Mouse (Mus musculus) lung, postnatal 0 days (tissue): ENCODE measurements around the gene Ola1. TPM values are rescaled to one million over a fixed set of nuclear protein-coding genes. Genes with fewer than 3 reads are reported as not detected.

ENCODE experiments used
- ATAC-seq: fragments of 200-750 bp; cut with Nextera tagmentation; 2 replicates; pipeline ENCODE4 v1.8.0; 2017; ENCODE audit warnings: moderate library complexity
- DNase-seq: peaks from one replicate; pipeline ENCODE4 v3.0.0-alpha.2; 2016; ENCODE audit warnings: low spot score
- H3K27ac ChIP-seq: fragments of 300-500 bp; sonication (generic); 2 replicates; pipeline ENCODE4 v1.5.1; 2014; ENCODE audit warnings: antibody characterized with exemption, mild to moderate bottlenecking, low read length, mixed read lengths
- H3K27me3 ChIP-seq: fragments of 300-500 bp; sonication (generic); replicated peaks from 2 replicates; pipeline ENCODE4 v1.6.1; 2014; ENCODE audit warnings: low read length, mixed read lengths; ENCODE audit not compliant: insufficient read depth
- H3K36me3 ChIP-seq: fragments of 300-500 bp; sonication (generic); 2 replicates; pipeline ENCODE4 v1.6.1; 2014; ENCODE audit warnings: low read length, mixed read lengths; ENCODE audit not compliant: insufficient read depth
- H3K4me1 ChIP-seq: fragments of 300-500 bp; sonication (generic); 2 replicates; pipeline ENCODE4 v1.6.1; 2014; ENCODE audit warnings: antibody characterized with exemption, low read depth, low read length, mixed read lengths; ENCODE audit not compliant: insufficient read depth
- H3K4me2 ChIP-seq: fragments of 300-500 bp; sonication (generic); replicated peaks from 2 replicates; pipeline ENCODE4 v1.6.1; 2014; ENCODE audit warnings: low read depth, mild to moderate bottlenecking, low read length, moderate library complexity, mixed read lengths
- H3K4me3 ChIP-seq: fragments of 300-500 bp; sonication (generic); 2 replicates; pipeline ENCODE4 v1.5.1; 2014; ENCODE audit warnings: low read depth, low read length
- H3K9ac ChIP-seq: fragments of 300-500 bp; sonication (generic); replicated peaks from 2 replicates; pipeline ENCODE4 v1.6.1; 2014; ENCODE audit warnings: low read depth, mild to moderate bottlenecking
- H3K9me3 ChIP-seq: fragments of 300-500 bp; sonication (generic); 2 replicates; pipeline ENCODE4 v1.6.1; 2016; ENCODE audit warnings: low read length, mixed read lengths
- CTCF ChIP-seq: IDR thresholded peaks from 2 replicates; pipeline ENCODE4 v1.5.1; 2016; ENCODE audit warnings: antibody characterized with exemption, mild to moderate bottlenecking
- EP300 ChIP-seq: IDR thresholded peaks from 2 replicates; pipeline ENCODE4 v1.6.1; 2016; ENCODE audit warnings: antibody characterized with exemption, mild to moderate bottlenecking, control low read depth
- WGBS: fragments of 180-500 bp; shearing (Covaris S2); extraction: QIAGEN DNeasy Blood & Tissue Kit; methylation state at CpG from one replicate; pipeline ENCODE4 v1.1.7; 2014; 5-methylcytosine and 5-hydroxymethylcytosine counted together
- polyA plus RNA-seq: library from polyadenylated mRNA; unstranded; fragments of >200 nt; fragmentation: Nextera tagmentation; extraction: Ambion mirVana; gene quantifications from 2 replicates; pipeline ENCODE4 v1.2.1, GENCODE M21; 2015

The Ola1 gene
- polyA plus RNA-seq, 1 experiment from 2014 or later: 30.6 TPM

- Histone ChIP-seq H3K27me3 (no peaks in the 10 kb centered on the region), H3K27ac (peak overlapping the region; percentile 54), H3K36me3 (no peaks in the 10 kb centered on the region), H3K9me3 (no peaks in the 10 kb centered on the region), H3K9ac (no peak overlapping the region), H3K4me2 (peak overlapping the region; percentile 37), H3K4me3 (no peak overlapping the region), H3K4me1 (no peaks in the 10 kb centered on the region)
- TF ChIP-seq EP300: peak; percentile 41; the same call in 1 of the 2 replicates
- TF ChIP-seq CTCF: no peak
- peak; percentile 87 for ATAC-seq
- WGBS: 49% methylated on average over 17 of the region's 17 CpGs
- DNase-seq: peak; percentile 89
Measured at GRCm38 (mm10) chr2:73056090-73056956, 162.4 kb downstream of the Ola1 start.

- DNase-seq (peak; percentile 64), ATAC-seq (no peak)
- Histone ChIP-seq H3K4me3 (no peak overlapping the region), H3K9me3 (no peaks in the 10 kb centered on the region), H3K27me3 (no peaks in the 10 kb centered on the region), H3K9ac (no peak overlapping the region), H3K4me1 (no peaks in the 10 kb centered on the region), H3K36me3 (no peaks in the 10 kb centered on the region), H3K27ac (no peak overlapping the region), H3K4me2 (no peak overlapping the region)
- no peak for TF ChIP-seq CTCF
- no peak for TF ChIP-seq EP300
- WGBS: 74% methylated on average over 9 of the region's 9 CpGs
Measured at GRCm38 (mm10) chr2:73053791-73054490, 164.8 kb downstream of the Ola1 start.

GRCm38 (mm10) chr2:73050401-73050800 is 168.3 kb downstream of the Ola1 start:
- no peak overlapping the region for H3K4me3 ChIP-seq
- no peak for ATAC-seq
- no peak for DNase-seq
- H3K27me3 ChIP-seq: no peaks in the 10 kb centered on the region
- H3K27ac ChIP-seq: no peak overlapping the region
- H3K4me2 ChIP-seq: no peak overlapping the region
- no peaks in the 10 kb centered on the region for H3K36me3 ChIP-seq
- 74% methylated on average over 8 of the region's 8 CpGs for WGBS
- H3K9me3 ChIP-seq: no peaks in the 10 kb centered on the region
- TF ChIP-seq EP300 (no peak), CTCF (no peak)
- H3K4me1 ChIP-seq: no peaks in the 10 kb centered on the region; the same call in 1 of the 2 replicates
- no peak overlapping the region for H3K9ac ChIP-seq

GRCm38 (mm10) chr2:73049977-73050376 is 168.7 kb downstream of the Ola1 start:
- H3K27ac ChIP-seq: no peak overlapping the region
- H3K4me3 ChIP-seq: no peak overlapping the region
- H3K4me2 ChIP-seq: no peak overlapping the region
- H3K36me3 ChIP-seq: no peaks in the 10 kb centered on the region
- TF ChIP-seq CTCF (no peak), EP300 (no peak)
- no peak for ATAC-seq
- no peaks in the 10 kb centered on the region for H3K27me3 ChIP-seq
- WGBS: 66% methylated on average over 4 of the region's 4 CpGs
- H3K9ac ChIP-seq: no peak overlapping the region
- H3K4me1 ChIP-seq: no peaks in the 10 kb centered on the region; the same call in 1 of the 2 replicates
- no peaks in the 10 kb centered on the region for H3K9me3 ChIP-seq
- no peak for DNase-seq

GRCm38 (mm10) chr2:73049001-73049684 is 169.6 kb downstream of the Ola1 start:
- DNase-seq (peak; percentile 84), ATAC-seq (peak; percentile 70)
- TF ChIP-seq CTCF (no peak), EP300 (peak; percentile 15; the same call in 1 of the 2 replicates)
- Histone ChIP-seq H3K27me3 (no peaks in the 10 kb centered on the region), H3K4me1 (no peaks in the 10 kb centered on the region; the same call in 1 of the 2 replicates), H3K9me3 (no peaks in the 10 kb centered on the region), H3K4me3 (no peak overlapping the region), H3K27ac (peak overlapping the region; percentile 47), H3K9ac (no peak overlapping the region), H3K4me2 (no peak overlapping the region), H3K36me3 (no peaks in the 10 kb centered on the region)
- WGBS: 45% methylated on average over 6 of the region's 6 CpGs
